Mouse (Mus musculus) lung, embryonic 16.5 days (tissue): ENCODE data around the gene Lrrn3. TPM values are rescaled to one million over a fixed set of nuclear protein-coding genes. Genes with fewer than 3 reads are reported as not detected.

ENCODE experiments used
- ATAC-seq: fragments of 200-750 bp; cut with Nextera tagmentation; 2 replicates; pipeline ENCODE4 v1.8.0; 2017; ENCODE audit warnings: low read depth, mild to moderate bottlenecking, moderate library complexity
- H3K27ac ChIP-seq: fragments of 300-500 bp; sonication (generic); 2 replicates; pipeline ENCODE4 v1.5.1; 2014; ENCODE audit warnings: mild to moderate bottlenecking, control low read depth, low read length
- H3K27me3 ChIP-seq: fragments of 300-500 bp; sonication (generic); 2 replicates; pipeline ENCODE4 v1.6.1; 2014; ENCODE audit warnings: low read depth, low read length, mixed read lengths; ENCODE audit not compliant: control insufficient read depth, insufficient read depth
- H3K36me3 ChIP-seq: fragments of 300-500 bp; sonication (generic); 2 replicates; pipeline ENCODE4 v1.6.1; 2014; ENCODE audit warnings: low read length; ENCODE audit not compliant: control insufficient read depth, insufficient read depth
- H3K4me1 ChIP-seq: fragments of 300-500 bp; sonication (generic); replicated peaks from 2 replicates; pipeline ENCODE4 v1.6.1; 2014; ENCODE audit warnings: low read length, mixed read lengths; ENCODE audit not compliant: control insufficient read depth, insufficient read depth
- H3K4me2 ChIP-seq: fragments of 300-500 bp; sonication (generic); 2 replicates; pipeline ENCODE4 v1.6.1; 2014; ENCODE audit warnings: low read depth, low read length, control low read depth
- H3K4me3 ChIP-seq: fragments of 300-500 bp; sonication (generic); 2 replicates; pipeline ENCODE4 v1.5.1; 2014; ENCODE audit warnings: mild to moderate bottlenecking, low read length, control low read depth
- H3K9ac ChIP-seq: fragments of 300-500 bp; sonication (generic); 2 replicates; pipeline ENCODE4 v1.6.1; 2014; ENCODE audit warnings: low read length, control low read depth
- H3K9me3 ChIP-seq: fragments of 300-500 bp; sonication (generic); 2 replicates; pipeline ENCODE4 v1.6.1; 2016; ENCODE audit warnings: low read length; ENCODE audit not compliant: control insufficient read depth
- WGBS: fragments of 180-500 bp; shearing (Covaris S2); extraction: QIAGEN DNeasy Blood & Tissue Kit; methylation state at CpG from one replicate; pipeline ENCODE4 v1.1.7; 2014; 5-methylcytosine and 5-hydroxymethylcytosine counted together
- polyA plus RNA-seq: library from polyadenylated mRNA; unstranded; fragments of >200 nt; fragmentation: Nextera tagmentation; extraction: Ambion mirVana; gene quantifications from 2 replicates; pipeline ENCODE4 v1.2.1, GENCODE M21; 2015

The Lrrn3 gene
- polyA plus RNA-seq, 1 experiment from 2014 or later, result 16.3 TPM

GRCm38 (mm10) chr12:41494620-41495019 is 8.4 kb upstream of the Lrrn3 start:
- no peaks in the 10 kb centered on the region for H3K27me3 ChIP-seq
- no peaks in the 10 kb centered on the region for H3K36me3 ChIP-seq
- no peak overlapping the region for H3K27ac ChIP-seq
- no peak for ATAC-seq
- no peak overlapping the region for H3K9ac ChIP-seq
- no peak overlapping the region for H3K4me2 ChIP-seq
- no peaks in the 10 kb centered on the region for H3K9me3 ChIP-seq
- WGBS, result 56% methylated on average over 10 of the region's 10 CpGs
- H3K4me1 ChIP-seq, result no peaks in the 10 kb centered on the region
- H3K4me3 ChIP-seq, result no peak overlapping the region

- Histone ChIP-seq H3K4me1 (peaks cover 29% of the 10 kb centered on the region), H3K9ac (no peak overlapping the region), H3K4me2 (no peak overlapping the region), H3K9me3 (no peaks in the 10 kb centered on the region), H3K27ac (no peak overlapping the region), H3K36me3 (no peaks in the 10 kb centered on the region), H3K4me3 (no peak overlapping the region), H3K27me3 (no peaks in the 10 kb centered on the region)
- 24% methylated on average over 5 of the region's 5 CpGs for WGBS
- ATAC-seq, result peak; percentile 58; the same call in 1 of the 2 replicates
These were observed 774 bp upstream of the Lrrn3 start for GRCm38 (mm10) chr12:41487005-41487404.

- H3K9ac ChIP-seq, result peak overlapping the region; percentile 58
These were observed 567 bp downstream of the Lrrn3 start for GRCm38 (mm10) chr12:41485512-41486215.

DNA sequence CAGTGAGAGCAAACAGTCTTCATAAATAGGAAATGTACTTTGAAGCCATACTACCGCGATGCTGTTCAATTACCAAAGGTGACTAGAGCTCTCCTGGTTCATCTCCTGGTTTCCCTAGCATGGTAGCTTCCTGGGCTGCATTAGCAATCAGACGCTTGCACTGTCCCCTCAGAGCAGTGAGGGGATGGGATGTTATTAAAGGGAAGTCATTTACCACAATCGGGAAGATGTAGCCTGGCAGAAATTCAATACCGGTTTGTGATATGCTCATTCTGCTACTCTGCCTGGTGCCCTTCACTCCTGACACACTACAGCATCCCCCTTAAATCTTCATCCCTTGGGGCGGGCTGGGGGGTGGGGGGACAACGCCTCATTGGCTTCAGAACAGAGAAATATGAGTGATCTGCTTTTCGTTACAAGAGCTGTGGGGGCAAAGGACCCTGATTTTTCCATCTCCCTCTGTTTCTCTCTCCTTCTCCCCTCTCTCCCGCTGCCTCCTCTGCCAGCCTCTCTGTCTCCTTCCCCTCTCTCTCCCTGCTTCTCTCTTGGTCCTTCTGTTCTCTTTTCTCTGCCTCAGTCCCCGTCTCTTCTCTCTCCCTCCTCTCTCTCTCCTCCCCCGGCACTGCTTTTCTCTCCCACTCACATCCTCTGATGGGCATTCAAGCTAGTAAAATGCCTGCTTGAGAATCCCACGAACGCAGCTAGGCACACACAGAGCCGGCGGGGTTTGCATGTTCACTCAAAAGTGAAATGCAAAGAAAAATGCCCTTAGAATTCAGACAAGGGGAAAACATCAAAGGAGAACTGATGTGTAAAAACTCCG is 1.3 kb downstream of the Lrrn3 start:
- Histone ChIP-seq H3K9ac (peak overlapping the region; percentile 58), H3K4me1 (peaks cover 29% of the 10 kb centered on the region), H3K4me3 (peak overlapping the region; percentile 54), H3K36me3 (no peaks in the 10 kb centered on the region), H3K4me2 (peak overlapping the region; percentile 68), H3K27ac (no peak overlapping the region), H3K27me3 (no peaks in the 10 kb centered on the region), H3K9me3 (no peaks in the 10 kb centered on the region)
- ATAC-seq, result 0 out of 2 replicates have a peak, but pooled peaks have one; percentile 29
- WGBS, result 21% methylated on average over 16 of the region's 16 CpGs

More at GRCm38 (mm10) chr12:41485512-41486215, 567 bp downstream of the Lrrn3 start:
- Histone ChIP-seq H3K4me3 (peak overlapping the region; percentile 54), H3K4me1 (peaks cover 29% of the 10 kb centered on the region), H3K9me3 (no peaks in the 10 kb centered on the region), H3K4me2 (peak overlapping the region; percentile 68), H3K27me3 (no peaks in the 10 kb centered on the region), H3K36me3 (no peaks in the 10 kb centered on the region), H3K27ac (peak overlapping the region; percentile 38)
- ATAC-seq, result peak; percentile 95
- 5% methylated on average over 12 of the region's 12 CpGs for WGBS

GRCm38 (mm10) chr12:41483593-41484451 is 2.4 kb downstream of the Lrrn3 start:
- Histone ChIP-seq H3K27me3 (no peaks in the 10 kb centered on the region), H3K36me3 (no peaks in the 10 kb centered on the region), H3K9me3 (no peaks in the 10 kb centered on the region), H3K9ac (peak overlapping the region; percentile 58), H3K4me2 (peak overlapping the region; percentile 68), H3K27ac (no peak overlapping the region), H3K4me3 (peak overlapping the region; percentile 54), H3K4me1 (peaks cover 29% of the 10 kb centered on the region)
- ATAC-seq, result no peak
- WGBS, result 31% methylated on average over 23 of the region's 23 CpGs

GRCm38 (mm10) chr12:41483091-41483592 is 3.1 kb downstream of the Lrrn3 start:
- no peak for ATAC-seq
- Histone ChIP-seq H3K36me3 (no peaks in the 10 kb centered on the region), H3K27ac (no peak overlapping the region), H3K4me1 (peaks cover 29% of the 10 kb centered on the region), H3K4me2 (peak overlapping the region; percentile 68), H3K9me3 (no peaks in the 10 kb centered on the region), H3K4me3 (peak overlapping the region; percentile 54), H3K9ac (peak overlapping the region; percentile 58), H3K27me3 (no peaks in the 10 kb centered on the region)
- 81% methylated on average over 5 of the region's 5 CpGs for WGBS

DNA sequence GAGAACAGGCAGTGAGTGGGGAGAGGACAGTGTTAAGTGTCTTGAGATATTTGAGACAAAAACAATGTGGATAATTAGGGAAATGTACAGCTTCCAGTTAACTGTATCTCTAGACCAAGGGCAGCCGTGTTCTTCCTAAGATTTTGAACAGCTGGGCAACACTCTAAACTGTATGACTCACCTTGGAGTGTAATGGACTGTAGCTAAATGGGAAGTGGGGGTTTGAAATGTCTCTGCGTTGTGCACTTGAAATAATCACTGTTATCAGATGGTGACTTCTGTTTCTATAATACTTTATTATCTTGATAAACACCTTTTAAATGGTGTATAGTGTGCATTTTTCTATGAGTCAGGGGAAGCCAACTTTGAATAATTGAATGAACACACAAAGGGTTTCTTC is 4.7 kb downstream of the Lrrn3 start:
- Histone ChIP-seq H3K36me3 (no peaks in the 10 kb centered on the region), H3K27me3 (no peaks in the 10 kb centered on the region), H3K4me3 (no peak overlapping the region), H3K4me1 (peaks cover 24% of the 10 kb centered on the region), H3K9me3 (no peaks in the 10 kb centered on the region), H3K27ac (no peak overlapping the region), H3K9ac (no peak overlapping the region), H3K4me2 (no peak overlapping the region)
- WGBS, result 38% methylated on average over 2 of the region's 2 CpGs
- ATAC-seq, result no peak

DNA sequence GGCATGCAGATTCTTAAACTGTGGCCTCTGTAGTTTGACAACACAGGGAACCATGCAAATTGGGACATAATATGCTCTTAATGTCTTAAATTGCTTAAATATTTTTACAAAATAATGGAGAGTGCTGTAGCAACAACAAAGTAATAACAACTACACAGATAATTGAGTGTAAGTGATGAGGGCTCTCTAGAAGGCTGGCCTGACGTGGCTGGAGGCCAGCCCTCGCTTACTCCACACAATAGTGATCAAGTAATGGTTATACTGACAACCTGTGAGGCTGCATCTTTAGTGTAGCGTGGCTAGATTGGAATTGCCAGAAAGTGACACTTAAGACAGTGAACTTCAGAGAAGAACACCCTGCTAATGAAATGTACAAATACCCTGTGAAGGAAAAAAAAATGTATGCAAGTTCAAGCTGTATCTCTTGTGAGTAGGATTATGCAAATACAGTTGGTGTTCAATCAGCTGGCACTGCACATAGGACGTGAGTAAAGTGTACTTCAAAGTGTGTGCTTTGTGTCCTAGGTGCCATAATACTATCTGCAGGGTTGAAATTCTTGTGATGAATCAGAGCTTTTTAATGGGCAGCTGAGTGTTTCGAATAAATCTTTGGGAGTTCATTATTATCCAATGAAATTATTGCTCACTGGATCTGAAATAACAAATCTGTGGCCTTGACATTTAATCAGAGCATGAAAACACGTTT is 17.0 kb downstream of the Lrrn3 start:
- H3K27ac ChIP-seq, result no peak overlapping the region
- no peak overlapping the region for H3K4me3 ChIP-seq
- no peaks in the 10 kb centered on the region for H3K36me3 ChIP-seq
- WGBS, result 44% methylated on average over 6 of the region's 6 CpGs
- H3K4me1 ChIP-seq, result 0 out of 2 replicates have a peak, but pooled peaks cover 2% of the 10 kb centered on the region
- no peaks in the 10 kb centered on the region for H3K9me3 ChIP-seq
- H3K4me2 ChIP-seq, result no peak overlapping the region
- no peaks in the 10 kb centered on the region for H3K27me3 ChIP-seq
- ATAC-seq, result peak; percentile 76
- H3K9ac ChIP-seq, result no peak overlapping the region
